Mouse (Mus musculus): ENCODE measurements at regions not wholly inside any gene's neighbourhood (a gene's known extent, or its start where the extent isn't known, plus 50 kb on each side); places are given as distances from the start of the nearest gene placed in this dataset.

GRCm38 (mm10) chr19:23062851-23063250 is 78.2 kb upstream of the Klf9 start:
- H3K4me3 ChIP-seq (replicated peaks), result no peak overlapping the region
- ATAC-seq (ENCODE audit: insufficient read depth), result no peak
- H3K36me3 ChIP-seq (replicated peaks), result no peaks in the 10 kb centered on the region
- WGBS (ENCODE audit: insufficient replicate concordance), result 52% methylated on average over 5 of the region's 5 CpGs
- 0 out of 2 replicates have a peak, but pooled peaks cover 2% of the 10 kb centered on the region for H3K27me3 ChIP-seq
- H3K4me2 ChIP-seq, result no peak overlapping the region
- no peaks in the 10 kb centered on the region for H3K9me3 ChIP-seq (replicated peaks)
- no peak overlapping the region for H3K27ac ChIP-seq (replicated peaks)
- H3K9ac ChIP-seq, result no peak overlapping the region
- 0 out of 2 replicates have a peak, but pooled peaks cover 2% of the 10 kb centered on the region for H3K4me1 ChIP-seq (replicated peaks)

GRCm38 (mm10) chr19:23065548-23065947 is 75.5 kb upstream of the Klf9 start:
- Histone ChIP-seq H3K36me3 (replicated peaks) (no peaks in the 10 kb centered on the region), H3K4me1 (replicated peaks) (no peaks in the 10 kb centered on the region), H3K9ac (no peak overlapping the region), H3K4me3 (replicated peaks) (no peak overlapping the region), H3K4me2 (no peak overlapping the region), H3K27me3 (no peaks in the 10 kb centered on the region), H3K9me3 (replicated peaks) (no peaks in the 10 kb centered on the region), H3K27ac (replicated peaks) (no peak overlapping the region)
- WGBS (ENCODE audit: insufficient replicate concordance), result 44% methylated on average over 5 of the region's 5 CpGs
- ATAC-seq (ENCODE audit: insufficient read depth), result no peak

- H3K4me3 ChIP-seq (replicated peaks), result no peak overlapping the region
- H3K27ac ChIP-seq (replicated peaks), result no peak overlapping the region
- no peak for ATAC-seq (ENCODE audit: insufficient read depth)
- H3K9ac ChIP-seq, result no peak overlapping the region
- H3K36me3 ChIP-seq (replicated peaks), result no peaks in the 10 kb centered on the region
- H3K4me1 ChIP-seq (replicated peaks), result no peaks in the 10 kb centered on the region
- H3K4me2 ChIP-seq, result no peak overlapping the region
- no peaks in the 10 kb centered on the region for H3K27me3 ChIP-seq
- WGBS (ENCODE audit: insufficient replicate concordance), result 63% methylated on average over 2 of the region's 2 CpGs
- no peaks in the 10 kb centered on the region for H3K9me3 ChIP-seq (replicated peaks)
These were observed 74.3 kb upstream of the Klf9 start for GRCm38 (mm10) chr19:23066726-23067125.

- Histone ChIP-seq H3K4me1 (replicated peaks) (no peaks in the 10 kb centered on the region), H3K27me3 (no peaks in the 10 kb centered on the region), H3K4me2 (no peak overlapping the region), H3K27ac (replicated peaks) (no peak overlapping the region), H3K9me3 (replicated peaks) (no peaks in the 10 kb centered on the region), H3K9ac (no peak overlapping the region), H3K36me3 (replicated peaks) (no peaks in the 10 kb centered on the region), H3K4me3 (replicated peaks) (no peak overlapping the region)
- ATAC-seq (ENCODE audit: insufficient read depth), result no peak
- 42% methylated on average over 3 of the region's 3 CpGs for WGBS (ENCODE audit: insufficient replicate concordance)
These were observed 72.4 kb upstream of the Klf9 start for GRCm38 (mm10) chr19:23068600-23068999.

- no peaks in the 10 kb centered on the region for H3K4me1 ChIP-seq (replicated peaks)
- no peak overlapping the region for H3K9ac ChIP-seq
- 83% methylated on average over 1 of the region's 1 CpGs for WGBS (ENCODE audit: insufficient replicate concordance)
- H3K4me3 ChIP-seq (replicated peaks), result no peak overlapping the region
- ATAC-seq (ENCODE audit: insufficient read depth), result no peak
- H3K27ac ChIP-seq (replicated peaks), result no peak overlapping the region
- H3K27me3 ChIP-seq, result no peaks in the 10 kb centered on the region
- no peaks in the 10 kb centered on the region for H3K36me3 ChIP-seq (replicated peaks)
- no peaks in the 10 kb centered on the region for H3K9me3 ChIP-seq (replicated peaks)
- no peak overlapping the region for H3K4me2 ChIP-seq
These were observed 71.4 kb upstream of the Klf9 start for GRCm38 (mm10) chr19:23069656-23070055.

GRCm38 (mm10) chr19:23071000-23071399 is 70.0 kb upstream of the Klf9 start:
- H3K4me1 ChIP-seq (replicated peaks), result no peaks in the 10 kb centered on the region
- 61% methylated on average over 1 of the region's 1 CpGs for WGBS (ENCODE audit: insufficient replicate concordance)
- no peak overlapping the region for H3K9ac ChIP-seq
- no peaks in the 10 kb centered on the region for H3K36me3 ChIP-seq (replicated peaks)
- no peak overlapping the region for H3K27ac ChIP-seq (replicated peaks)
- ATAC-seq (ENCODE audit: insufficient read depth), result no peak
- no peaks in the 10 kb centered on the region for H3K9me3 ChIP-seq (replicated peaks)
- H3K4me3 ChIP-seq (replicated peaks), result no peak overlapping the region
- H3K4me2 ChIP-seq, result no peak overlapping the region
- no peaks in the 10 kb centered on the region for H3K27me3 ChIP-seq

GRCm38 (mm10) chr19:23074602-23075570 is 66.1 kb upstream of the Klf9 start:
- WGBS (ENCODE audit: insufficient replicate concordance), result 68% methylated on average over 14 of the region's 14 CpGs
- H3K4me1 ChIP-seq (replicated peaks), result no peaks in the 10 kb centered on the region
- no peaks in the 10 kb centered on the region for H3K9me3 ChIP-seq (replicated peaks)
- no peak overlapping the region for H3K4me3 ChIP-seq (replicated peaks)
- no peaks in the 10 kb centered on the region for H3K27me3 ChIP-seq
- no peak overlapping the region for H3K4me2 ChIP-seq
- no peak overlapping the region for H3K27ac ChIP-seq (replicated peaks)
- H3K36me3 ChIP-seq (replicated peaks), result no peaks in the 10 kb centered on the region
- no peak overlapping the region for H3K9ac ChIP-seq
- no peak for ATAC-seq (ENCODE audit: insufficient read depth)

- no peak overlapping the region for H3K4me2 ChIP-seq
- H3K9ac ChIP-seq, result no peak overlapping the region
- H3K4me3 ChIP-seq (replicated peaks), result no peak overlapping the region
- H3K27me3 ChIP-seq, result no peaks in the 10 kb centered on the region
- ATAC-seq (ENCODE audit: insufficient read depth), result no peak
- H3K9me3 ChIP-seq (replicated peaks), result no peaks in the 10 kb centered on the region
- H3K36me3 ChIP-seq (replicated peaks), result no peaks in the 10 kb centered on the region
- WGBS (ENCODE audit: insufficient replicate concordance), result 64% methylated on average over 5 of the region's 5 CpGs
- no peak overlapping the region for H3K27ac ChIP-seq (replicated peaks)
- H3K4me1 ChIP-seq (replicated peaks), result no peaks in the 10 kb centered on the region
These were observed 65.2 kb upstream of the Klf9 start for GRCm38 (mm10) chr19:23075790-23076189.

GRCm38 (mm10) chr19:23085173-23085660 is 55.8 kb upstream of the Klf9 start:
- H3K4me3 ChIP-seq (replicated peaks), result no peak overlapping the region
- H3K27me3 ChIP-seq, result no peaks in the 10 kb centered on the region
- H3K4me2 ChIP-seq, result no peak overlapping the region
- 59% methylated on average over 7 of the region's 7 CpGs for WGBS (ENCODE audit: insufficient replicate concordance)
- H3K9me3 ChIP-seq (replicated peaks), result no peaks in the 10 kb centered on the region
- no peak overlapping the region for H3K9ac ChIP-seq
- H3K27ac ChIP-seq (replicated peaks), result no peak overlapping the region
- no peaks in the 10 kb centered on the region for H3K4me1 ChIP-seq (replicated peaks)
- no peak for ATAC-seq (ENCODE audit: insufficient read depth)
- H3K36me3 ChIP-seq (replicated peaks), result no peaks in the 10 kb centered on the region

GRCm38 (mm10) chr19:23087575-23087974 is 53.5 kb upstream of the Klf9 start:
- no peaks in the 10 kb centered on the region for H3K9me3 ChIP-seq (replicated peaks)
- no peak overlapping the region for H3K27ac ChIP-seq (replicated peaks)
- no peaks in the 10 kb centered on the region for H3K4me1 ChIP-seq (replicated peaks)
- ATAC-seq (ENCODE audit: insufficient read depth), result no peak
- no peak overlapping the region for H3K9ac ChIP-seq
- H3K27me3 ChIP-seq, result no peaks in the 10 kb centered on the region
- no peak overlapping the region for H3K4me3 ChIP-seq (replicated peaks)
- H3K4me2 ChIP-seq, result no peak overlapping the region
- 68% methylated on average over 3 of the region's 3 CpGs for WGBS (ENCODE audit: insufficient replicate concordance)
- H3K36me3 ChIP-seq (replicated peaks), result no peaks in the 10 kb centered on the region

GRCm38 (mm10) chr19:23089081-23089480 is 51.9 kb upstream of the Klf9 start:
- no peaks in the 10 kb centered on the region for H3K27me3 ChIP-seq
- H3K9ac ChIP-seq, result no peak overlapping the region
- no peaks in the 10 kb centered on the region for H3K36me3 ChIP-seq (replicated peaks)
- H3K4me2 ChIP-seq, result no peak overlapping the region
- H3K9me3 ChIP-seq (replicated peaks), result no peaks in the 10 kb centered on the region
- no peak overlapping the region for H3K4me3 ChIP-seq (replicated peaks)
- no peak overlapping the region for H3K27ac ChIP-seq (replicated peaks)
- WGBS (ENCODE audit: insufficient replicate concordance), result 20% methylated on average over 1 of the region's 1 CpGs
- no peaks in the 10 kb centered on the region for H3K4me1 ChIP-seq (replicated peaks)
- no peak for ATAC-seq (ENCODE audit: insufficient read depth)

Data from liver, embryonic 15.5 days (tissue).